Mouse (Mus musculus): Measurements from ENCODE around the gene Ly6g6e.

GRCm38 (mm10) chr17:35088151-35088550, 11.4 kb downstream of the Ly6g6e start:
- TF ChIP-seq POLR2A (IDR thresholded peaks at IDR 0.05; ENCODE audit: control insufficient read depth in 1 of 2, insufficient read depth in 1 of 2, low read depth in 1 of 2, low read length in 2 of 2, poor library complexity in 1 of 2) (no peak), CTCF (IDR thresholded peaks at IDR 0.05 in 2 of 3, conservative IDR thresholded peaks at IDR 0.05 in 1 of 3; ENCODE audit: control insufficient read depth in 1 of 3, insufficient read depth in 1 of 3, low read depth in 2 of 3, low read length in 3 of 3, poor library complexity in 1 of 3, severe bottlenecking in 1 of 3) (peak; percentile 29 to 59 (median 37)), UBTF (IDR thresholded peaks at IDR 0.05; ENCODE audit: borderline replicate concordance, insufficient read depth, low read depth, low read length) (no peak)
